Mouse (Mus musculus) kidney, postnatal 14 days (tissue): ENCODE measurements around the gene Pkd1l1.

Experiments used
- DNase-seq: peaks from one replicate; pipeline ENCODE4 v3.0.0; 2022; ENCODE audit warnings: mixed read lengths

Gene Pkd1l1

GRCm38 (mm10) chr11:8973166-8973565 lies at the start of gene Pkd1l1:
TSS of gene Pkd1l1 (minus strand) at chr11:8973266.
- DNase-seq = no peak

DNA sequence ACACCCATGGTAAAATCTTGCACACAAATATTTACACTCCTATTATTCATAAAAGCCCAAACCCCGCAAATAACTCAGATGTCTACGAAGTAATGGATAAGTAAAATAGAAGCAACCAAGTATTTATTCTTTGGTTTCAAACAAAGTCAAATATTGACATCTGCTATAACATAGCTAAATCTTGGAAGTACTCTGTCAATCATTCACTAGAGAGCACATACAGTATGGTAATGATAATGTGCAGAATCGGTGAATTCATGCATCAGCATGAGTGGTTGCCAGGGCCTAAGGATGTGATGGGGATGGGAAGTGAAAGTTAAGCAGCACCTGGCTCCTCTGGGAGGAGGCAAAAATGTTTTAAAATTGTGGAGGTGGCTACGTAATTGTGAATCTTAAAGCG lies 47.1 kb upstream of the Pkd1l1 start:
- DNase-seq = no peak

DNA sequence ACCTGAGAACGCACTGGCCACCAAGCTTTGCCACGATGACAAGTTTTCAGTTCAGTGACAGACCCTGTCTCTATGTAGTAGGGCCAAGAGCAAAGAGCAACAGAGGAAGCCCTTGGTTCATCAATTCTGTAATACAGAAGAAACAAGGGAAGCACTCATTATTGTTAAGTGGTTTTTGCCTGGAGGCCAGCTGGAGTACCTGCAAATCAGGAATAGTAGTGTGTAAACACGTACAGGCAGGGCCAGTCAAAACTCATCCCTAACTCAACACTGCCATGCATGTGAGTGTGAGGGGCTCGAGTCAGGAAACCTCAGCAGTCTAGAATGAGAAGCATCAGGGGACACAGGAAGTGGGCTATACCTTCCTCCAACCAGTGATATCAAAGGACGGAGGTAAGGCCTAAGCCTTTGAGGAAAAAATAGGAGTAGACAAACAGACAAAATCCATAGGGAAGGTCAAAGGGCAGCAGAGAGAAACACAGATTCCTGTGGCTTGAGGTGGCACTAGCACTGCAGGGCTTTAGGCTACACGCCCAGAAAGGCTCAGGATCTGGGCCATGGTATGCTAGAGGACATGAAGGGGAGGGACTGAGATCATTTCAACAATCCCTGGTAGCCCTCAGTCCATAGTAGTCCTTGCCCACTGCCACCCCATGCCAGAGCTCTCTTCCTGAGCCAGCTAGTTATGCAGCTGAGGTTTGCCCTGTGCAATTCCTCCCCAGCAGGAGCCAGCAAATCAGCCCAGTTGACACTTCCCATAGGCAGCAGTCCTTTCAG lies 45.6 kb upstream of the Pkd1l1 start:
- DNase-seq = no peak

- no peak for DNase-seq
Observed at GRCm38 (mm10) chr11:9014740-9015139, 41.7 kb upstream of the Pkd1l1 start.

GRCm38 (mm10) chr11:9011348-9011747 lies 38.3 kb upstream of the Pkd1l1 start:
- DNase-seq = no peak

GRCm38 (mm10) chr11:9010853-9011339 lies 37.8 kb upstream of the Pkd1l1 start, which contains the start of gene Hus1:
TSS of gene Hus1 (minus strand) at chr11:9011191.
- DNase-seq = peak; percentile 93

GRCm38 (mm10) chr11:9010416-9010815 lies 37.4 kb upstream of the Pkd1l1 start:
- peak; percentile 79 for DNase-seq

GRCm38 (mm10) chr11:9008761-9009160 lies 35.7 kb upstream of the Pkd1l1 start:
- no peak for DNase-seq

GRCm38 (mm10) chr11:8988084-8988483 lies 15.0 kb upstream of the Pkd1l1 start:
- DNase-seq = no peak

- peak; percentile 63 for DNase-seq
Observed at GRCm38 (mm10) chr11:8986058-8986457, 13.0 kb upstream of the Pkd1l1 start.

DNA sequence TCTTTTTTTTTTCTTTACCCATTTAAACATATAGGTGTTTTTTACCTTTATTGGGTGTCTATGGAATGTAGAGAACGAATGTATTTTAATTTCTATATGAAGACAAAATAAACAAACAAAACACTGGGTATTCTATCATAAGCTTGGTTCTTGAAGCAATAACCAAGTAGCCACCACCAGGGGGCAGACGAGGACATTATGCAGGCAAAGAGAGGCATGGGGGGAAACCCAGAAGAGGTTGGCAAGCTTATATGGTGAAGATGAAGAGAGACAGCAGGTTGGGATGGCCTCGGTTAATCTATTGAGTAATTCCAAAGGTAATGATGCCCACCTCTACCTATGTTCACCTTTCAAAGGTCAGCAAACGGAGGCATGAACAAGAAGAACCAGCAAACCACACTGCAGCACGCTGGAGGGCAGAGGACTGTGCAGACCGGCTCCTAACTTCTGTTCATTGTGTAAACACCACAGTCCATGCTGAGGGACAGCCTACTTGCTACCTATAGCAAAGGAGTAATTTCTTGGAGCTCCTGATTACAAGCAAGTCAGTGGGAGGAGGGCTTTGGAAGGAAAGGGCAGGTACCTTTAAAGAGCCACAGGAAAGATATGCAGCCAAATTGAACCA lies 10.3 kb upstream of the Pkd1l1 start:
- DNase-seq = peak; percentile 77

- DNase-seq = no peak
Observed at GRCm38 (mm10) chr11:8978154-8978553, 5.1 kb upstream of the Pkd1l1 start.

DNA sequence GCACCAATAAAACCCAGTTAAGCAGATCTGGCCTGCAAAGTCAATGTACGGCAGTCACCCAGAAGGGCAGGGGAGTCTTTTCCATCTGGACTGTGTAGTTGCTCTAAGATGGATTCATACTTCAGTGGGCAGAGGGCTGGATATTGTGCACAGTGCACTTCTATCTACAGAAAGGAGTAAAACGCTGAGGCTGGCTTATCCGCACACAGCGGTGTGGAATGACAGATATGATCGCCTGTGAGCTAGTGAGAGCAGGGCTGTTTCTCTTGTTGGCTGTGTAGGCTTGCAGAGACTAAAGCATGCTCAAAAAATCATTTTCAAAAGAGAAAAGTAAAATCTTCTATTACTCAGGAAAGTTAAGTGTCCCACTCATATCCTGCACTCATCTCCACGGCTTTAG lies 973 bp downstream of the Pkd1l1 start:
- DNase-seq = no peak

GRCm38 (mm10) chr11:8970509-8970908 lies 2.6 kb downstream of the Pkd1l1 start:
- DNase-seq = no peak

DNA sequence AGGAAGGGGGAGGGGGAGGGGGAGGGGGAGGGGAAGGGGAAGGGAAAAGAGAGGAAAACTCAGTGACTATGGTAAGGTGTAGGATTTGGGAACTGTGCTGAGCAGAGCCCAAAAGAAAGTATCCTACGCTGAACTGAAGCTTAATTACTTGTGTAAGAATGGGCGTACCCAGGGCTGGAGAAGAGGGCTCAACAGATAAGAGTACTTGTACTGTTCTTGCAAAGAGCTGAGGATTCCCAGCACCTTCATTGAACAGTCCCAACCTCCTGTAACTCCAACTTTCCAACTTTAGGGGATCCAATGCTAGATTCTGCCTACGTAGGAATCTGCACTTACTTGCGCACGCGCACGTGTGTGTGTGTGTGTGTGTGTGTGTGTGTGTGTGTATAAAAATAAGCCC lies 5.0 kb downstream of the Pkd1l1 start:
- no peak for DNase-seq

GRCm38 (mm10) chr11:8958572-8958971 lies 14.5 kb downstream of the Pkd1l1 start:
- peak; percentile 6 for DNase-seq

- peak; percentile 33 for DNase-seq
Observed at GRCm38 (mm10) chr11:8958108-8958507, 15.0 kb downstream of the Pkd1l1 start.

DNA sequence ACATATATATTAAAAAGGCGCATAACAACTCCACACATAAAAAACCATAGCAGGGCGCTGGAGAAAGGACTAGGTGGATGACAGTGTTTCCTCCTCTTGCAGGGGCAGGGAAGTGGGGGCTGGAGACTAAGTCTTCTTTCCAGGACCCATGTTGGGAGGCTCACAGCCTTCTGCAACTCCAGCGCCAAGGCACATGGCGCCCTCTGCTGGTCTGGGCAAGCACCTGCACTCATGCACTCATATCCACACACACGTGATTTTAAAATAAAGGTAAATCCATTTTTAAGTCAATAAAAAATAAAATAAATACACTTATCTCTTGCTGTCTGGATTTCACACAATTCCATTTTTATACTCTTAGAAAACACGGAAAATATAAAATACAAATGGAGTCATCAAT lies 16.0 kb downstream of the Pkd1l1 start:
- DNase-seq = no peak

GRCm38 (mm10) chr11:8955678-8956077 lies 17.4 kb downstream of the Pkd1l1 start:
- peak; percentile 26 for DNase-seq

GRCm38 (mm10) chr11:8949765-8950430 lies 23.2 kb downstream of the Pkd1l1 start:
- peak; percentile 14 for DNase-seq

DNA sequence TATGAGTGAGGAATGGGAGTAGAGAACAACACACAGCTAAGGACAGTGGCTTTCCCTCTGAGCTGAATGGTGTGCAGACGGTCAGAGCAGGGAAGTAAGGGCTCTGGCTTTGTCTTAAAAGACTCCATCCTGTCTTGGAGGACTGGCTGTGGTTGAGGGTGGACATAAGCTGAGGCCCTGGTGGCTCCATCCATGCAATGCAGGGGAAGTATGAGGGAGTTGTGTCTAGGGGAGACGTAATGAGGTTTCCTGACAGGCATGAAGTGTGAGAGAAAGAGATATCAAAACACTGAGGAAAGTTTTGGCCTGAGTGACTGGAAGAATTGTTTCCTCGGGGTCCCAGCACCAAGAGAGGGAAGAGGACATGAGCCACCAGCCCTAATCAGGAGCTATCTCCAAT lies 24.2 kb downstream of the Pkd1l1 start:
- no peak for DNase-seq

- DNase-seq = no peak
Observed at GRCm38 (mm10) chr11:8944114-8944513, 29.0 kb downstream of the Pkd1l1 start.

- DNase-seq = no peak
Observed at GRCm38 (mm10) chr11:8942446-8942845, 30.6 kb downstream of the Pkd1l1 start.
